Mouse (Mus musculus) embryonic facial prominence, embryonic 10.5 days (tissue): Measurements from ENCODE around the gene Fbxw4. TPM values are rescaled to one million over a fixed set of nuclear protein-coding genes. Genes with fewer than 3 reads are reported as not detected.
A peak's percentile ranks its signal among the peaks of the same experiment; 100 is the strongest.

Experiments used
- DNase-seq: peaks from one replicate; pipeline ENCODE4 v3.0.0-alpha.2; 2017; ENCODE audit warnings: low spot score
- H3K27ac ChIP-seq: fragments of 300-500 bp; sonication (generic); replicated peaks from 2 replicates; pipeline ENCODE4 v1.5.1; 2016; ENCODE audit warnings: mild to moderate bottlenecking
- H3K27me3 ChIP-seq: fragments of 300-500 bp; sonication (generic); replicated peaks from 2 replicates; pipeline ENCODE4 v1.6.1; 2016; ENCODE audit warnings: low read depth, mild to moderate bottlenecking; ENCODE audit not compliant: poor library complexity, severe bottlenecking
- H3K36me3 ChIP-seq: fragments of 300-500 bp; sonication (generic); replicated peaks from 2 replicates; pipeline ENCODE4 v1.6.1; 2016; ENCODE audit warnings: mild to moderate bottlenecking, moderate library complexity
- H3K4me1 ChIP-seq: fragments of 300-500 bp; sonication (generic); 2 replicates; pipeline ENCODE4 v1.6.1; 2016
- H3K4me3 ChIP-seq: fragments of 300-500 bp; sonication (generic); 2 replicates; pipeline ENCODE4 v1.5.1; 2016; ENCODE audit warnings: mild to moderate bottlenecking, moderate library complexity
- H3K9me3 ChIP-seq: fragments of 300-500 bp; sonication (generic); 2 replicates; pipeline ENCODE4 v1.6.1; 2016; ENCODE audit warnings: mild to moderate bottlenecking
- WGBS: fragments of 180-500 bp; shearing (Covaris S2); methylation state at CpG from one replicate; pipeline ENCODE4 v1.1.7; 2016; 5-methylcytosine and 5-hydroxymethylcytosine counted together
- polyA plus RNA-seq: library from polyadenylated mRNA; unstranded; fragments of >200 nt; fragmentation: Nextera tagmentation; extraction: Ambion mirVana; gene quantifications from 2 replicates; pipeline ENCODE4 v1.2.1, GENCODE M21; 2016

The Fbxw4 gene
- polyA plus RNA-seq, 1 experiment from 2014 or later = 4.2 TPM

DNA sequence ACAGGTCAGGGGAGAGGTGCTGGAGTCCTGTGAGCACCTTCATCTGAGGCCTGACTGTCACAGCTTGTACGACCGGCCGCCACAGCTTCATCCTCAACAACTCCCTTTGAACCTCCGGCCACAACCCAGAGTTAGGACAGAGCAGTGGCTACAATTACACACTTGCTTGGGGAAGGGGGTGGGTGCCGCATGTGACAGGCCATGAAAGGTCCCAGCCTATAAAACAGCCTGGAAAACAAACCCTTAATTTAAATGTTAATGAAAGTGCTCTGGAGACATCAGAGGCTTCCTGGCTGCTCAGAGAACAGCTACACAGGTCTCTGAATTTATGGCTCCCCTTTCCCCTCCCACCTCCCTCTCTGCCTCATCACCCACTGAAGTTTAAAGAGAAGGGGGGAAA is 38.0 kb downstream of the Fbxw4 start:
- H3K27me3 ChIP-seq = peaks cover 24% of the 10 kb centered on the region
- 44% methylated on average over 5 of the region's 5 CpGs for WGBS
- no peak overlapping the region for H3K4me3 ChIP-seq
- no peak overlapping the region for H3K27ac ChIP-seq
- H3K9me3 ChIP-seq = no peaks in the 10 kb centered on the region
- H3K36me3 ChIP-seq = peaks cover 7% of the 10 kb centered on the region
- H3K4me1 ChIP-seq = peaks cover 16% of the 10 kb centered on the region
- no peak for DNase-seq

DNA sequence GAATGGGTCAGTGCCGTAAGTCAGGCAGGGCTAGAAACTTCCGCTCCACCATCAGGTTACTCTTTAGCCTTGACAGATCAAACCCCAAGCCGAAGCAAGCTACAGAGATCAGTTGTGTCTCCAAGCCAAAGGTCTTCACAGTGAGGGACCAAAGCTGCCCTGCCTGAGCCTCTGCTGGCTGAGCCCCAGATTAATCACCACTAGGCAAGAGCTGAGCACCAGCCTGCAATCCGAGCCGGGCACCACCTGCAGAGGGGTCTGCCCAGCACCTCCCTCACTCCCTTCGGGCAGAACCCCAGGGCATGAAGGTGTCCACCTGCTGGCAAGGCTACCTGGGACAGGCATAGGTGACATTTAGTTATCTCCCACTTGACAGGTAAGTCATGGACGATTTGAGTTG is 39.1 kb downstream of the Fbxw4 start:
- peaks cover 26% of the 10 kb centered on the region for H3K27me3 ChIP-seq
- peaks cover 4% of the 10 kb centered on the region for H3K36me3 ChIP-seq
- H3K27ac ChIP-seq = no peak overlapping the region
- peaks cover 27% of the 10 kb centered on the region for H3K4me1 ChIP-seq
- WGBS = 67% methylated on average over 7 of the region's 7 CpGs
- no peaks in the 10 kb centered on the region for H3K9me3 ChIP-seq
- no peak for DNase-seq
- H3K4me3 ChIP-seq = no peak overlapping the region

DNA sequence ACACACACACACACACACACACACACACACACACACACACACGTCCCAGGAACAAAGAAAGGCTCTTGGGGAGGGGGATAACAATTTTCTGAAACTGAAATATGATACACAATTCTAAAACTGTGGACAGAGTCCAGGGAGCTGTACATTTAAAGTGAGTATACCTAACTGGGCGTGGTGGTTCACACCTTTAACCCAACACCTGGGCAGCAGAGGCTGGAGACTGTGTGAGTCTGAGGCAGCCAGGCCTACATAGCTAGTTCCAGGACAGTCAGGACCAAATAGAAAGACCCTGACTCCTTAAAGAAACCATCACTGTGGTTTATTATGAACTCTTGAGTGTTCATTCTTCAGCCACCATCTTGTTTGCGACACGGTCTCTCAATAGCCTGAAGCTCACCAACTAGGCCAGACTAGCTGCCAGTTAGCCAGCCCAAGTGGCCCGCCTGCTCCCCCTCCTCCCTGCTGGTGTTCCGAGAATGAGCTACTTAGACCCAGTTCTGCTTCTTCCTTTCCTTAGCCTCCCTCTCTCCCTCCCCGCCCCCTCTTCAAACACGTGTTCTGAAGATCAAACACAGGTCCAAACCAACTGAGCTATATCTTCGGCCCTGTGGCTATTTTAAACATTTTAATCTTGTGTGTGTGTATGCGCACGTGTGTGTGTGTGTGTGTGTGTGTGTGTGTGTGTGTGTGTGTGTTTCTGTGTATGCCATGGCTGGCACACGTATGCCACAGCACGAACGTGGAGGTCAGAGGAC is 40.2 kb downstream of the Fbxw4 start:
- Histone ChIP-seq H3K4me1 (peaks cover 38% of the 10 kb centered on the region), H3K36me3 (no peaks in the 10 kb centered on the region), H3K9me3 (no peaks in the 10 kb centered on the region), H3K27ac (no peak overlapping the region), H3K4me3 (no peak overlapping the region), H3K27me3 (peaks cover 36% of the 10 kb centered on the region)
- DNase-seq = no peak
- 88% methylated on average over 14 of the region's 14 CpGs for WGBS

DNA sequence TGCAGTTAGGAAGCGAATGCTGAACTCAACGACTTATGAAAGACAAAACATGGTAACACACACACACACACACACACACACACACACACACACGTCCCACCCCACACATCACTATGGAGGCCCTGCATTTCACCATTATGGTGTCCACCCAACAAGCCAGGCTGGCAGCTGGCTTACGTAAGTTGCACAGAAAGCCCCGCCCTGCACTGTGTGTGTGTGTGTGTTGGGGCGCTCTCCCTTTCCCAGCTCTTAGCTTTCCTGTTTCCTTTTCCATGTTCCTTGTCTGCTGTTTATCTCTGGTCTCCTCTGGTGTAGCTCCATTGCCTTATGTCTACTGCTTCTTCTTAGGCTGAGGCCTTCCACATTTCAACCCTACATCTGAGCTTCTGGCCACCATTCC is 41.9 kb downstream of the Fbxw4 start:
- Histone ChIP-seq H3K4me3 (no peak overlapping the region), H3K4me1 (peaks cover 43% of the 10 kb centered on the region), H3K36me3 (no peaks in the 10 kb centered on the region), H3K9me3 (no peaks in the 10 kb centered on the region), H3K27me3 (peaks cover 42% of the 10 kb centered on the region), H3K27ac (no peak overlapping the region)
- DNase-seq = no peak
- 89% methylated on average over 6 of the region's 6 CpGs for WGBS

DNA sequence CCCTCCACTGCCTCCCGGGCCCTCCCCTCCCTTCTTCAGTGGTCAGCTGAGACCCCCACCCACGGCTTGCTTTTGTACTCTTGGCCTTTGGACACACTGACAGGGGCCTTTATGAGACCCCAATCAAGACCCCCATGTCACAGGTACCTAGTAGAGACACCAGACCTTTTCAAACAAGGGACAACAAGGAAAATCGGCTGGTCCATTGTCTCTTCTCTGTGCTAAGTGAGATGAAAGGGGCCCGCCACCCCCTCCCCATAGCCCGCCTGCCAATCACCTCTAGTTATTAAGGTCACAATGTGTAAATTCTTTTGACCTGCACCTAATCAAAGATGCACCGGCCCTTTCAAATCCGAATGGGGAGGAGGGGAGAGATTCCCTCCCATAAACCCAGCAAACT is 43.4 kb downstream of the Fbxw4 start:
- H3K4me1 ChIP-seq = peaks cover 41% of the 10 kb centered on the region
- DNase-seq = no peak
- peaks cover 45% of the 10 kb centered on the region for H3K27me3 ChIP-seq
- H3K27ac ChIP-seq = peak overlapping the region; percentile 61
- no peaks in the 10 kb centered on the region for H3K36me3 ChIP-seq
- H3K4me3 ChIP-seq = no peak overlapping the region
- 38% methylated on average over 7 of the region's 7 CpGs for WGBS
- no peaks in the 10 kb centered on the region for H3K9me3 ChIP-seq

DNA sequence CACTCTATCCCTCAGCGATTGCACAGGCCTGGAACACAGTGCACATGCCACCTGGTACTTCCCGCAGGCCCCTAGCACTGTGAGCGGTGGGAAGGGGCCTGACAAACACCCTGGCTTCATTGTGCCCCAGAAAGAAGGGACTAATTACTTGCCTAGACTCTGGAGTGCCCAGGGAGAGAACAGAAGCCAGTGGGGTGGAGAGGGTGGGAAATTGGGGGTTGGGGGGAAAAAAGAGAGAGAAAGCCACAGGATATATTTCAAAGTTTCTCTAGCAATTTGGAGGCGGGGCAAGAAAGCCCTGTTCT is 43.9 kb downstream of the Fbxw4 start:
- 50% methylated on average over 4 of the region's 4 CpGs for WGBS
- Histone ChIP-seq H3K9me3 (no peaks in the 10 kb centered on the region), H3K4me3 (no peak overlapping the region), H3K27ac (peak overlapping the region; percentile 75), H3K27me3 (peaks cover 40% of the 10 kb centered on the region), H3K4me1 (peaks cover 40% of the 10 kb centered on the region), H3K36me3 (no peaks in the 10 kb centered on the region)
- no peak for DNase-seq

DNA sequence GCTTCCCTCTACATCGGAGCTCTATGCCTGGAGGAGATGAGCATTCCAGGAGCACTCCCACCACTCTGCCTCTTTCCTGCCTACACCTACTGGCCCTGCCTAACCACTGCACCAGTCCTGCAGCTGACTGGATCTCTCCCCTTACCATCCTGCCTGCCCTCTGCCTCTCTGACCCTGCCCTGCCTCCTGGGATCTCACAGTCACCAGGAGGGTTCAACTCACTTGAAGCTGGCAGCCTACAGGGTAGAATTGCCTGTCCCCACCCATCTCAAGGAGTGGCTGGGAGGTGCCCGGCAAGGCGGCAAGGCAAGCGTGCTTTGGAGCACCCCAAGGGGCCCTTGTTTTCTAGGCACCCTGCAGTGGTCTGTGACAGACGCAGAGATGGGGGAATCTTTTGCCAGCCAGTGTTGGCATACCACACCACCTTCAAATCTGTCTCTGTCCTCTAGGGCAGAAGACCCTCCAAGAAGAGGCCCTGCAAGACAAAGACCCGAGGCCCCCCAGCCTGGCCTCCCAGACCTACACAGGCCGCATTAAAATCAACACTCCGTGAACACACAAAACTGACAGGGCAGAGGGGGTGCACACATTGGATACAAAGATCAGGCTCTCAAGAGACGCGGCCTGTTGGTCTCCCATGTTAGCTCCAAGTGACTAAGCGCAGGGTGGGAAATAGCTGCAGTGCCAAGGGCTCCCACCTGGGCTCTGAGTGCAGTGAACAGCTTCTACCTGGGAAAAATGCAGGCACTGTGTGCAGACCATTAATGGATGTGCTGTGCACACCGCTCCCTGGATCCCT is 44.5 kb downstream of the Fbxw4 start:
- Histone ChIP-seq H3K36me3 (no peaks in the 10 kb centered on the region), H3K4me1 (peaks cover 41% of the 10 kb centered on the region), H3K9me3 (no peaks in the 10 kb centered on the region), H3K27me3 (peaks cover 40% of the 10 kb centered on the region), H3K4me3 (0 out of 2 replicates have a peak overlapping the region, but pooled peaks have one; percentile 3), H3K27ac (peak overlapping the region; percentile 75)
- WGBS = 58% methylated on average over 12 of the region's 12 CpGs
- no peak for DNase-seq

DNA sequence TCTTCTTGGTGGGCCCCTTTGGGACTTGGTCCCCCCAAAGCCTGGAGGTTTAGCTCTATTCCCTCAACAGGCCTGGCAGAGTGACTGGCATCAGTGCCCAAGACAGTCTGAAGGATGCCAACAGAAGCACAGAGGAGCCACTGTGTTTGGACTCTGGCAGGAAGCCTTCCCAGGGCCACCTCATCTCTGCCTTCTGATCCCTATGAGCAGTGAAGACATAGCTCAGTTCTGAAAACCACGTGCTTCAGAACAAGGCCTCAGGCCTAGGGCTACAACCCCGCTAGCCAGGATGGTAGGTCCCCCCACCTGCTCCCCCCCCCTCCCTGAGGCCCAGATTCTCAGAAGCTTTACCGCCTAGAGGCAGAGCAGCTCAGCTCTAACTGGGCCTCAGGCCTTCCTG is 45.2 kb downstream of the Fbxw4 start:
- peaks cover 46% of the 10 kb centered on the region for H3K27me3 ChIP-seq
- no peaks in the 10 kb centered on the region for H3K9me3 ChIP-seq
- WGBS = 50% methylated on average over 3 of the region's 3 CpGs
- no peak overlapping the region for H3K4me3 ChIP-seq
- peak overlapping the region; percentile 75; the same call in 1 of the 2 replicates for H3K27ac ChIP-seq
- no peaks in the 10 kb centered on the region for H3K36me3 ChIP-seq
- DNase-seq = no peak
- peaks cover 42% of the 10 kb centered on the region for H3K4me1 ChIP-seq

DNA sequence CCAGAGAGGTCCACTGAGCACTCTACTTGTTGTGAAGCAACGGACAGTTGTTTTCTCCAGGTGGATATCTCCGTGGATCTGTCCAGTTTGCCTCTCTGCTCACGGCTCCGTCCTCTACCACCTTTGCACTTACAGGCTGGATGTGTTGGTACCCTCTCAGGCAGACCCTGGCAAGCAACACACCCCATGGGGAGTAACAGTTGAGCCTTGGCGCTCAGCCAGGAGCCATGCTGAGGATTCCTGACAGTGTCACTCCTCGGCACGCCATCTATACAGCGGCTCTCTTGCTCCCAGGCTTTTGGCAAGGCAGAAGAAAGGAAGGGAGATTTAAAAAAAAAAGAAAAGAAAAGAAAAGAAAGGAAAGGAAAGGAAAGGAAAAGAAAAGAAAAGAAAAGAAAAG is 45.7 kb downstream of the Fbxw4 start:
- Histone ChIP-seq H3K4me1 (peaks cover 42% of the 10 kb centered on the region), H3K27ac (no peak overlapping the region), H3K4me3 (no peak overlapping the region), H3K27me3 (peaks cover 51% of the 10 kb centered on the region), H3K9me3 (no peaks in the 10 kb centered on the region), H3K36me3 (no peaks in the 10 kb centered on the region)
- no peak for DNase-seq
- 86% methylated on average over 8 of the region's 8 CpGs for WGBS

DNA sequence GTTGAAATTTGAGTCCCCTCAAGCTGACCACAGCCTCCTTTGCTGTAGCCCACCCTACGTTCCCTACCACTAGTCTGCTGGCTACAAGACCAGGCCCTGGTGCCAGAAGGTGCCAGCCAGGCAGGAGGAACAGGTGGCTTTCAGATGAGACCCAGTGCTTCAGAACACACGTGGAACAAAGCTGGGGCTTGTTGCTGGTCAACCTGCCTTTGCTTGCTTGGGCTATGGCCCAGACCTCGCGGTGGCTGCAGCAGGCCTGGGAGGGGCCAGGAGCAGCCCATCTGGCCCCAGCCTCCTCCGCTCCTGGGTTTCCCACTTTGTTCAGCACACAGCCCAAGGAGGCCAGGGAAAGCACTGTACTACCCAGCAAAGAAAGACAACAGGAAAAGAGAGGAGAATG is 49.3 kb downstream of the Fbxw4 start:
- H3K27me3 ChIP-seq = peaks cover 62% of the 10 kb centered on the region
- no peak for DNase-seq
- WGBS = 74% methylated on average over 5 of the region's 5 CpGs
- H3K4me1 ChIP-seq = peaks cover 49% of the 10 kb centered on the region
- H3K9me3 ChIP-seq = 0 out of 2 replicates have a peak, but pooled peaks cover 2% of the 10 kb centered on the region
- H3K4me3 ChIP-seq = no peak overlapping the region
- no peaks in the 10 kb centered on the region for H3K36me3 ChIP-seq
- no peak overlapping the region; the same call in 1 of the 2 replicates for H3K27ac ChIP-seq

DNA sequence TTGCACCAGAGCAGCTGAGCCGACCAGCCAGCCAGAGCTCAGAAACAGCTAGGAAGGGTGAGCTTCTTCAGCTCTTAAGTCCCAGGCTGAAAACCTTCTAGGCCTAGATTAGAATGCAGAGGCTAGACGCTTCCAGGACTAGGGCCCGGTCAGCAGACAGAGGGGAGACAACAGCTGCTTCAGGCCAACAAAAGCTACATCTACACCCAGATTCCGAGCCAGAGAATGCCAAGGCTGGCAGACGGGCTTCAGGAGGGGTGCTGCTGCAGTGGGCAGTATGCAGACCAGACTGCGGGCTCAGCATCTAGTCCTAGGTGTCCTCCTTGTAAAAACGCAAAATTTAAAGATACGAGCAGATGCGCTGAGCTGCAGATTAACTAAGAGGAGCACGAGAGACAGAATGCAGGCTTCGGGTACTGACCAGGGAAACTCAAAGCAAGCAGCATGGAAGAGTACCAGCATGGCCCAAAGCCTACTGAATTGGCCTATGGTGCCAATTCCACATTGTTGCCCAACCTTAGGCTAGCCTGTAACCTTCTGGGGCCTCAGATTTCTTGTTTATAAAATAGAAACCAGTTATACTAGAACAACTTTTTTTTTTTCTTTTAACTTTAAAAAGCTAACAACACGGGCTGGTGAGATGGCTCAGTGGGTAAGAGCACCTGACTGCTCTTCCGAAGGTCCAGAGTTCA is 51.3 kb downstream of the Fbxw4 start:
- 85% methylated on average over 13 of the region's 13 CpGs for WGBS

DNA sequence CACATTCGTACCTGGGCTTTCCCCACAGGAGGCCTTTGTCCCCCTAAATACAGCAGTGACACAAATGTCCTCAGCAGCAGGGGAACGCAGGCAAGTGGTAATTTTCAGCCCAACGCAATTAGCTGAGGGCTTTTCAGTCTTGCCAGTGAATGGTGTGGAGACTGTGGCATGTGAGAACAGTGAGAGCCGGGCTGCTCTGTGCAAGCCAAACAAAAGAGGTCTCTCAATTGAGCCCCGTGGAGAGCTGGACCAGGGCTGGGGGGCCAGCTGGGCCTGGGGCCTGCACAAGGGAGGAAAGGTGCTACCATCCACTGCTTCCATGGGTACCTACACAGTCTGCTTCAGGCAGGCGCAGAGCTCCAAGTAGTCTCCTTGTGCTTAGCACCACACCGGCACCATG is 52.6 kb downstream of the Fbxw4 start:
- H3K27me3 ChIP-seq = peaks cover 78% of the 10 kb centered on the region
- WGBS = 19% methylated on average over 7 of the region's 7 CpGs
- H3K9me3 ChIP-seq = 0 out of 2 replicates have a peak, but pooled peaks cover 2% of the 10 kb centered on the region
- peak overlapping the region; percentile 75 for H3K27ac ChIP-seq
- H3K4me3 ChIP-seq = 0 out of 2 replicates have a peak overlapping the region, but pooled peaks have one; percentile 8
- peaks cover 38% of the 10 kb centered on the region for H3K4me1 ChIP-seq
- H3K36me3 ChIP-seq = no peaks in the 10 kb centered on the region
- peak; percentile 34 for DNase-seq

More for the DNA sequence above, 51.3 kb downstream of the Fbxw4 start:
- no peaks in the 10 kb centered on the region for H3K36me3 ChIP-seq
- peaks cover 73% of the 10 kb centered on the region for H3K27me3 ChIP-seq
- DNase-seq = no peak
- H3K4me1 ChIP-seq = peaks cover 38% of the 10 kb centered on the region
- 0 out of 2 replicates have a peak overlapping the region, but pooled peaks have one; percentile 7 for H3K27ac ChIP-seq
- H3K9me3 ChIP-seq = 0 out of 2 replicates have a peak, but pooled peaks cover 2% of the 10 kb centered on the region
- H3K4me3 ChIP-seq = no peak overlapping the region
